Mouse (Mus musculus): Measurements from ENCODE around the gene Csrp1.

GRCm38 (mm10) chr1:135698451-135698921 is 21.4 kb upstream of the Csrp1 start:
- TF ChIP-seq POLR2A (IDR thresholded peaks at IDR 0.05; ENCODE audit: insufficient read depth, low read depth, low read length) (no peak), CTCF (IDR thresholded peaks at IDR 0.05; ENCODE audit: insufficient read depth, low read depth, low read length) (no peak)

Measured in olfactory bulb, adult 2 months (tissue).